Mouse (Mus musculus) hindbrain, embryonic 10.5 days (tissue): Measurements from ENCODE around the gene Map3k5. TPM values are rescaled to one million over a fixed set of nuclear protein-coding genes. Genes with fewer than 3 reads are reported as not detected.

Experiments
- DNase-seq: peaks from one replicate; pipeline ENCODE4 v3.0.0-alpha.2; 2017; ENCODE audit warnings: low spot score
- H3K27ac ChIP-seq: fragments of 300-500 bp; sonication (generic); 2 replicates; pipeline ENCODE4 v1.5.1; 2016; ENCODE audit warnings: mild to moderate bottlenecking, moderate library complexity
- H3K27me3 ChIP-seq: fragments of 300-500 bp; sonication (generic); 2 replicates; pipeline ENCODE4 v1.6.1; 2016; ENCODE audit warnings: mild to moderate bottlenecking; ENCODE audit not compliant: poor library complexity, insufficient read depth, severe bottlenecking
- H3K36me3 ChIP-seq: fragments of 300-500 bp; sonication (generic); 2 replicates; pipeline ENCODE4 v1.6.1; 2016; ENCODE audit warnings: mild to moderate bottlenecking, moderate library complexity
- H3K4me1 ChIP-seq: fragments of 300-500 bp; sonication (generic); replicated peaks from 2 replicates; pipeline ENCODE4 v1.6.1; 2016; ENCODE audit warnings: mild to moderate bottlenecking
- H3K4me3 ChIP-seq: fragments of 300-500 bp; sonication (generic); 2 replicates; pipeline ENCODE4 v1.5.1; 2016; ENCODE audit warnings: mild to moderate bottlenecking, moderate library complexity
- H3K9me3 ChIP-seq: fragments of 300-500 bp; sonication (generic); 2 replicates; pipeline ENCODE4 v1.6.1; 2016; ENCODE audit warnings: mild to moderate bottlenecking, moderate library complexity
- WGBS: fragments of 180-500 bp; shearing (Covaris S2); methylation state at CpG from one replicate; pipeline ENCODE4 v1.1.7; 2016; 5-methylcytosine and 5-hydroxymethylcytosine counted together
- polyA plus RNA-seq: library from polyadenylated mRNA; unstranded; fragments of >200 nt; fragmentation: Nextera tagmentation; extraction: Ambion mirVana; gene quantifications from 2 replicates; pipeline ENCODE4 v1.2.1, GENCODE M21; 2016

The Map3k5 gene
- polyA plus RNA-seq, 1 experiment from 2014 or later: 0.55 TPM

GRCm38 (mm10) chr10:20123401-20123800 is 189.1 kb downstream of the Map3k5 start:
- no peak for DNase-seq
- Histone ChIP-seq H3K9me3 (no peaks in the 10 kb centered on the region), H3K36me3 (no peaks in the 10 kb centered on the region), H3K4me3 (no peak overlapping the region), H3K27ac (no peak overlapping the region), H3K27me3 (no peaks in the 10 kb centered on the region), H3K4me1 (peaks cover 6% of the 10 kb centered on the region)
- 59% methylated on average over 9 of the region's 9 CpGs for WGBS

GRCm38 (mm10) chr10:20124576-20124975 is 190.3 kb downstream of the Map3k5 start:
- no peak overlapping the region for H3K27ac ChIP-seq
- H3K4me3 ChIP-seq: no peak overlapping the region
- no peaks in the 10 kb centered on the region for H3K36me3 ChIP-seq
- no peaks in the 10 kb centered on the region for H3K27me3 ChIP-seq
- 85% methylated on average over 12 of the region's 12 CpGs for WGBS
- DNase-seq: no peak
- peaks cover 6% of the 10 kb centered on the region for H3K4me1 ChIP-seq
- no peaks in the 10 kb centered on the region for H3K9me3 ChIP-seq

GRCm38 (mm10) chr10:20125226-20125625 is 191.0 kb downstream of the Map3k5 start:
- Histone ChIP-seq H3K27me3 (no peaks in the 10 kb centered on the region), H3K9me3 (no peaks in the 10 kb centered on the region), H3K4me3 (no peak overlapping the region), H3K36me3 (no peaks in the 10 kb centered on the region), H3K27ac (no peak overlapping the region), H3K4me1 (peaks cover 6% of the 10 kb centered on the region)
- WGBS: 54% methylated on average over 4 of the region's 4 CpGs
- peak; percentile 52 for DNase-seq

- Histone ChIP-seq H3K4me3 (no peak overlapping the region), H3K36me3 (no peaks in the 10 kb centered on the region), H3K27ac (no peak overlapping the region), H3K27me3 (no peaks in the 10 kb centered on the region), H3K9me3 (no peaks in the 10 kb centered on the region), H3K4me1 (no peaks in the 10 kb centered on the region)
- DNase-seq: no peak
- 92% methylated on average over 12 of the region's 12 CpGs for WGBS
These were observed 198.8 kb downstream of the Map3k5 start for GRCm38 (mm10) chr10:20132933-20133652.

- 82% methylated on average over 15 of the region's 15 CpGs for WGBS
- no peaks in the 10 kb centered on the region for H3K27me3 ChIP-seq
- no peaks in the 10 kb centered on the region for H3K9me3 ChIP-seq
- no peaks in the 10 kb centered on the region for H3K4me1 ChIP-seq
- no peak overlapping the region for H3K4me3 ChIP-seq
- no peaks in the 10 kb centered on the region for H3K36me3 ChIP-seq
- H3K27ac ChIP-seq: no peak overlapping the region
- no peak for DNase-seq
These were observed 201.2 kb downstream of the Map3k5 start for GRCm38 (mm10) chr10:20135350-20136058.

- H3K4me1 ChIP-seq: peaks cover 3% of the 10 kb centered on the region; the same call in 1 of the 2 replicates
- no peaks in the 10 kb centered on the region for H3K36me3 ChIP-seq
- DNase-seq: no peak
- WGBS: 94% methylated on average over 1 of the region's 1 CpGs
- H3K4me3 ChIP-seq: no peak overlapping the region
- no peaks in the 10 kb centered on the region for H3K9me3 ChIP-seq
- no peak overlapping the region for H3K27ac ChIP-seq
- no peaks in the 10 kb centered on the region for H3K27me3 ChIP-seq
These were observed 202.2 kb downstream of the Map3k5 start for GRCm38 (mm10) chr10:20136505-20136904.

- DNase-seq: peak; percentile 21
- no peak overlapping the region for H3K4me3 ChIP-seq
- no peaks in the 10 kb centered on the region for H3K36me3 ChIP-seq
- H3K9me3 ChIP-seq: no peaks in the 10 kb centered on the region
- WGBS: 55% methylated on average over 17 of the region's 17 CpGs
- H3K4me1 ChIP-seq: peaks cover 5% of the 10 kb centered on the region; the same call in 1 of the 2 replicates
- peak overlapping the region; percentile 23; the same call in 1 of the 2 replicates for H3K27ac ChIP-seq
- peaks cover 8% of the 10 kb centered on the region for H3K27me3 ChIP-seq
These were observed 207.1 kb downstream of the Map3k5 start for GRCm38 (mm10) chr10:20141376-20141775.

- H3K9me3 ChIP-seq: no peaks in the 10 kb centered on the region
- DNase-seq: peak; percentile 18
- peaks cover 21% of the 10 kb centered on the region for H3K4me1 ChIP-seq
- peaks cover 60% of the 10 kb centered on the region for H3K27me3 ChIP-seq
- peak within 1 kb of the TSS; percentile 81 for H3K4me3 ChIP-seq
- 4% methylated on average over 51 of the region's 51 CpGs for WGBS
- H3K36me3 ChIP-seq: no peaks in the 10 kb centered on the region
- peak within 1 kb of the TSS; percentile 84 for H3K27ac ChIP-seq
These were observed 214.0 kb downstream of the Map3k5 start, which contains the start of gene Map7 for GRCm38 (mm10) chr10:20148130-20148772. Gene Map7, plus strand, starts transcription at chr10:20148471.

- peak; percentile 53 for DNase-seq
- H3K4me1 ChIP-seq: peaks cover 26% of the 10 kb centered on the region
- H3K27ac ChIP-seq: peak overlapping the region; percentile 84
- peak overlapping the region; percentile 81 for H3K4me3 ChIP-seq
- H3K9me3 ChIP-seq: no peaks in the 10 kb centered on the region
- H3K27me3 ChIP-seq: peaks cover 60% of the 10 kb centered on the region
- under 1% methylated on average over 58 of the region's 58 CpGs for WGBS
- no peaks in the 10 kb centered on the region for H3K36me3 ChIP-seq
These were observed 214.5 kb downstream of the Map3k5 start for GRCm38 (mm10) chr10:20148773-20149120.

- peak overlapping the region; percentile 81 for H3K4me3 ChIP-seq
- peaks cover 27% of the 10 kb centered on the region for H3K4me1 ChIP-seq
- no peaks in the 10 kb centered on the region for H3K36me3 ChIP-seq
- H3K27me3 ChIP-seq: peaks cover 60% of the 10 kb centered on the region
- H3K9me3 ChIP-seq: no peaks in the 10 kb centered on the region
- WGBS: under 1% methylated on average over 73 of the region's 74 CpGs
- H3K27ac ChIP-seq: peak overlapping the region; percentile 84
- peak; percentile 70 for DNase-seq
These were observed 215.0 kb downstream of the Map3k5 start for GRCm38 (mm10) chr10:20149121-20149834.

GRCm38 (mm10) chr10:20149835-20150355 is 215.6 kb downstream of the Map3k5 start:
- peak overlapping the region; percentile 81 for H3K4me3 ChIP-seq
- no peaks in the 10 kb centered on the region for H3K9me3 ChIP-seq
- no peaks in the 10 kb centered on the region for H3K36me3 ChIP-seq
- H3K27ac ChIP-seq: no peak overlapping the region
- peak; percentile 15 for DNase-seq
- 6% methylated on average over 13 of the region's 13 CpGs for WGBS
- H3K27me3 ChIP-seq: peaks cover 65% of the 10 kb centered on the region
- peaks cover 27% of the 10 kb centered on the region for H3K4me1 ChIP-seq

- H3K9me3 ChIP-seq: no peaks in the 10 kb centered on the region
- no peak for DNase-seq
- no peak overlapping the region for H3K4me3 ChIP-seq
- peaks cover 56% of the 10 kb centered on the region for H3K27me3 ChIP-seq
- WGBS: 90% methylated on average over 1 of the region's 1 CpGs
- H3K36me3 ChIP-seq: no peaks in the 10 kb centered on the region
- H3K27ac ChIP-seq: no peak overlapping the region
- peaks cover 27% of the 10 kb centered on the region for H3K4me1 ChIP-seq
These were observed 217.9 kb downstream of the Map3k5 start for GRCm38 (mm10) chr10:20152131-20152530.
